Mouse (Mus musculus) limb, embryonic 15.5 days (tissue): ENCODE data around the gene Nrxn3. TPM values are rescaled to one million over a fixed set of nuclear protein-coding genes. Genes with fewer than 3 reads are reported as not detected.

Source experiments
- ATAC-seq: fragments of 200-750 bp; cut with Nextera tagmentation; 2 replicates; pipeline ENCODE4 v1.8.0; 2017; ENCODE audit warnings: low read depth, moderate TSS enrichment; ENCODE audit not compliant: insufficient number of reproducible peaks, low FRiP score, low TSS enrichment
- H3K27ac ChIP-seq: fragments of 300-500 bp; sonication (generic); 2 replicates; pipeline ENCODE4 v1.5.1; 2015; ENCODE audit warnings: moderate library complexity, mild to moderate bottlenecking, inconsistent platforms
- H3K27me3 ChIP-seq: fragments of 300-500 bp; sonication (generic); 2 replicates; pipeline ENCODE4 v1.6.1; 2015; ENCODE audit warnings: inconsistent platforms
- H3K36me3 ChIP-seq: fragments of 300-500 bp; sonication (generic); 2 replicates; pipeline ENCODE4 v1.6.1; 2015; ENCODE audit warnings: inconsistent platforms
- H3K4me1 ChIP-seq: fragments of 300-500 bp; sonication (generic); 2 replicates; pipeline ENCODE4 v1.6.1; 2015; ENCODE audit warnings: inconsistent platforms
- H3K4me2 ChIP-seq: fragments of 300-500 bp; sonication (generic); 2 replicates; pipeline ENCODE4 v1.6.1; 2015; ENCODE audit warnings: mild to moderate bottlenecking, inconsistent platforms
- H3K4me3 ChIP-seq: fragments of 300-500 bp; sonication (generic); 2 replicates; pipeline ENCODE4 v1.5.1; 2015; ENCODE audit warnings: mild to moderate bottlenecking, inconsistent platforms
- H3K9ac ChIP-seq: fragments of 300-500 bp; sonication (generic); 2 replicates; pipeline ENCODE4 v1.6.1; 2015; ENCODE audit warnings: inconsistent platforms
- H3K9me3 ChIP-seq: fragments of 300-500 bp; sonication (generic); 2 replicates; pipeline ENCODE4 v1.6.1; 2016; ENCODE audit warnings: inconsistent platforms
- WGBS: fragments of 180-500 bp; shearing (Covaris S2); methylation state at CpG from one replicate; pipeline ENCODE4 v1.1.7; 2015; 5-methylcytosine and 5-hydroxymethylcytosine counted together
- microRNA-seq: library from miRNA; unstranded; fragments of <30 nt; microRNA quantifications from one replicate; pipeline ENCODE4, GENCODE M21; 2016
- polyA plus RNA-seq: library from polyadenylated mRNA; unstranded; fragments of >200 nt; fragmentation: Nextera tagmentation; extraction: Ambion mirVana; gene quantifications from 2 replicates; pipeline ENCODE4 v1.2.1, GENCODE M21; 2015

Nrxn3 gene
- polyA plus RNA-seq, 1 experiment from 2014 or later: 0.70 TPM

- H3K4me3 ChIP-seq: no peak overlapping the region
- no peaks in the 10 kb centered on the region for H3K27me3 ChIP-seq
- H3K36me3 ChIP-seq: no peaks in the 10 kb centered on the region
- no peak overlapping the region for H3K27ac ChIP-seq
- H3K9ac ChIP-seq: no peak overlapping the region
- ATAC-seq: no peak
- H3K4me2 ChIP-seq: no peak overlapping the region
- no peaks in the 10 kb centered on the region for H3K4me1 ChIP-seq
- 90% methylated on average over 1 of the region's 1 CpGs for WGBS
- H3K9me3 ChIP-seq: no peaks in the 10 kb centered on the region
Observed at GRCm38 (mm10) chr12:90281236-90281635, 1558.6 kb downstream of the Nrxn3 start.

- 79% methylated on average over 5 of the region's 5 CpGs for WGBS
- Histone ChIP-seq H3K27ac (no peak overlapping the region), H3K9me3 (no peaks in the 10 kb centered on the region), H3K36me3 (no peaks in the 10 kb centered on the region), H3K4me2 (no peak overlapping the region), H3K4me1 (no peaks in the 10 kb centered on the region), H3K9ac (no peak overlapping the region), H3K27me3 (no peaks in the 10 kb centered on the region), H3K4me3 (no peak overlapping the region)
- ATAC-seq: no peak
Observed at GRCm38 (mm10) chr12:90283022-90283421, 1560.3 kb downstream of the Nrxn3 start.

DNA sequence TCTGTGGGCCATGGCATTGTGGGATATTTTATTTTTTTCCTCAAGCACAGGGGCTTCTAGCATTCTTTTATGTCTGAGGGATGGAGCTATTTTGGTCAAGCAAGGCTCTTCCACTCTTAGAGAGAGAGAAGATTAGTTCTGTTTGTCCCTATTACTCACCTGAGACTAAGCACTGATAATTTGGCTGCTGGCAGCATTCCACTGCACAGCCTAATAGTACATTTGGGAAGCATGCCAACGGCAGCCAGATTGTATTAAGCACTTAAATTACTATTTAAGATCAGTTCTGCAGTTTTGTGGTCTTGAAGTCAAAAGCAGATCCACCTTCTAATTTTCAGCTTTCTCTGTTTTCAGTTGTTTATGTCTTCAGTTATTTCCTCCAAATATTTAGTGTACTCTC, 1580.0 kb downstream of the Nrxn3 start:
- no peak for ATAC-seq
- Histone ChIP-seq H3K9ac (no peak overlapping the region), H3K27ac (no peak overlapping the region), H3K36me3 (no peaks in the 10 kb centered on the region), H3K4me3 (no peak overlapping the region), H3K9me3 (no peaks in the 10 kb centered on the region), H3K4me1 (no peaks in the 10 kb centered on the region), H3K27me3 (no peaks in the 10 kb centered on the region), H3K4me2 (no peak overlapping the region)
- WGBS: 21% methylated on average over 1 of the region's 1 CpGs

GRCm38 (mm10) chr12:90331806-90332205, 1609.1 kb downstream of the Nrxn3 start:
- Histone ChIP-seq H3K4me2 (no peak overlapping the region), H3K9me3 (no peaks in the 10 kb centered on the region), H3K27ac (no peak overlapping the region), H3K4me1 (no peaks in the 10 kb centered on the region), H3K36me3 (no peaks in the 10 kb centered on the region), H3K4me3 (no peak overlapping the region), H3K27me3 (no peaks in the 10 kb centered on the region), H3K9ac (no peak overlapping the region)
- no peak for ATAC-seq
- 93% methylated on average over 15 of the region's 15 CpGs for WGBS

- Histone ChIP-seq H3K9me3 (no peaks in the 10 kb centered on the region), H3K27me3 (no peaks in the 10 kb centered on the region), H3K9ac (no peak overlapping the region)
Observed at GRCm38 (mm10) chr12:90332459-90332858, 1609.8 kb downstream of the Nrxn3 start.

DNA sequence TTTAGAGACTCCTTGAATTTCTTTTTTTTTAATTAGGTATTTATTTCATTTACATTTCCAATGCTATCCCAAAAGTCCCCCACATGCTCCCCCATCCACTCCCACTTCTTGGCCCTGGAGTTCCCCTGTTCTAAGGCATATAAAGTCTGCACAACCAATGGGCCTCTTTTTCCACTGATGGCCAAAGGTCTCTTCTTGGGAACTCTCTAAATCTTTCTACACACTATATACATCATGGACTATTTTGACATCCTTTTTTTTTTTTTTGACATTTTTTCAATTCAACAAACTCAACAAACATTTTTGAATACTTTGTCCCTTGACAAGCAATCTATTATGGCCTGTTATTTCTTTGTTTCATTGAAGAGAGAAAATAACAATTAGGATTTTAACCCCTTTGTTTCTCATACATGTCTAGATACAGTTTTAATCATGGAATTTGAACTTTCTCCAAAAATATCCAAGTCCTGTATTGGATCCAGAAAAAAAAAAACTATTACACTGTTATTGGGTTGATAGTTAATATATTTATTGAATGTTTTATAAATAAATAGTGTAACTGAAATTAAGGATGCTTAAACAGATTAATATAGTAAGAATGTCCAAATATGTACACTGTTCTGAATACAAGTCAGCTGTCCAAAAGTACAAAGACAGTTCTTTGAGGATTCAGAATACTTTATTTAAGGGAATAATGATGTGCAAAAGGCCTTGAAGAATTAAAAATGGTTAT, 1615.0 kb downstream of the Nrxn3 start:
- H3K4me2 ChIP-seq: no peak overlapping the region
- H3K27ac ChIP-seq: no peak overlapping the region
- no peaks in the 10 kb centered on the region for H3K36me3 ChIP-seq
- H3K27me3 ChIP-seq: no peaks in the 10 kb centered on the region
- no peaks in the 10 kb centered on the region for H3K4me1 ChIP-seq
- H3K9ac ChIP-seq: no peak overlapping the region
- H3K4me3 ChIP-seq: no peak overlapping the region
- no peak for ATAC-seq
- H3K9me3 ChIP-seq: no peaks in the 10 kb centered on the region

More at GRCm38 (mm10) chr12:90332459-90332858, 1609.8 kb downstream of the Nrxn3 start:
- H3K36me3 ChIP-seq: no peaks in the 10 kb centered on the region
- no peak overlapping the region for H3K4me3 ChIP-seq
- H3K27ac ChIP-seq: no peak overlapping the region
- no peak for ATAC-seq
- 78% methylated on average over 3 of the region's 3 CpGs for WGBS
- H3K4me2 ChIP-seq: no peak overlapping the region
- H3K4me1 ChIP-seq: no peaks in the 10 kb centered on the region

- Histone ChIP-seq H3K9ac (no peak overlapping the region), H3K36me3 (no peaks in the 10 kb centered on the region), H3K9me3 (no peaks in the 10 kb centered on the region), H3K27me3 (no peaks in the 10 kb centered on the region), H3K4me1 (no peaks in the 10 kb centered on the region), H3K27ac (no peak overlapping the region), H3K4me3 (no peak overlapping the region), H3K4me2 (no peak overlapping the region)
- WGBS: 73% methylated on average over 3 of the region's 3 CpGs
- ATAC-seq: no peak
Observed at GRCm38 (mm10) chr12:90338229-90338557, 1615.5 kb downstream of the Nrxn3 start.

Small RNA genes lying within 50 kb of the gene (microRNA-seq; reads per million reads assigned to microRNA genes)
- gene Gm23989 (not detected), gene Gm27313 (not detected)
